Mouse (Mus musculus) cortical plate, adult 2 months (tissue): Measurements from ENCODE around the gene Akap6.

ENCODE experiments used
- CTCF ChIP-seq: fragments of 200-500 bp; IDR thresholded peaks from 2 replicates; pipeline ENCODE4 v1.5.1; 2011; ENCODE audit warnings: mild to moderate bottlenecking, control low read depth, low read length; ENCODE audit not compliant: insufficient read depth; ENCODE audit errors: extremely low read depth
- POLR2A ChIP-seq: fragments of 200-500 bp; IDR thresholded peaks from 2 replicates; pipeline ENCODE4 v1.6.1; 2011; ENCODE audit warnings: mild to moderate bottlenecking, low read length, control low read depth; ENCODE audit not compliant: insufficient read depth; ENCODE audit errors: extremely low read depth

DNA sequence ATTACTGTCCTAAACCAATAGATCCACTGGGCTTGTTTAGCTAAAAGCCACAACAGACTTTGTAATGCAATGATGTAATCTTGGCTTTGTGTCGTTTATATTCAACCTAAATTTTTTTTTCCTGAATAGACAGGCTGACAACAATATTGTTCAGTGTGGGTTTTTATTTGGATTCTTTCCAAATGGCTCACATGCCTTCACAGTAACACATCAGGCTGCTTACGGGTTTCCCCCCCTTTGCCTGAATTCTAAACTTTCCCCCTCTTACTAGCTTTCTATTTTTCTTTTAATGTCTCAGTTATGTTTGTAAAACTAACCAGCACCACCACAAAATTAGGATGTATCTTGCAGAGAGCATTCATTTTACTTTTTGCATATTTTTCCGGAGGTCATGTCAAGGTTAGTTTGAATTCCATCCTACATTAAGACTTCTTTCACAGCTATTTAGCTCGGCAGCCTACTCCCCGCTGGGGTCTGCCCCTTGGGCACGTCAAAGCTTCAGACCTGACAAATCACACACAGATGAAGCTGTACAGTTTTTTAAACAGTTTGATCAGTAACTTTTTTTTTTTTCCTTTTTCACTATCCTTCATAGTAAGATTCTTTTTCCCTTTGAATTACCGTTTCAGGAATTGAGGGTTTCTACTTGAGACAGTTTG, 362.4 kb downstream of the Akap6 start:
- no peak for TF ChIP-seq CTCF
- TF ChIP-seq POLR2A: no peak
